Mouse (Mus musculus) E14TG2a.4 (cell line): ENCODE measurements around the gene Gm10447.
"Not testable (repeated sequence)": the region's sequence is repeated elsewhere in the genome, so short reads cannot be mapped to it uniquely, and the experiment has no call there.

Source experiments
- H3K27me3 ChIP-seq: 2 replicates; pipeline ENCODE4 v1.6.1; 2014; ENCODE audit warnings: low read length, control low read depth; ENCODE audit not compliant: insufficient read depth
- H3K36me3 ChIP-seq: 2 replicates; pipeline ENCODE4 v1.6.1; 2014; ENCODE audit warnings: low read length, control low read depth; ENCODE audit not compliant: insufficient read depth
- H3K4me1 ChIP-seq: replicated peaks from 2 replicates; pipeline ENCODE4 v1.6.1; 2014; ENCODE audit warnings: low read depth, low read length, control low read depth
- H3K4me3 ChIP-seq: replicated peaks from 2 replicates; pipeline ENCODE4 v1.5.1; 2014; ENCODE audit warnings: mild to moderate bottlenecking, low read length
- H3K9me3 ChIP-seq: 2 replicates; pipeline ENCODE4 v1.6.1; 2014; ENCODE audit warnings: low read length, control low read depth
- CTCF ChIP-seq: conservative IDR thresholded peaks from 2 replicates; pipeline ENCODE4 v1.5.1; 2014; ENCODE audit warnings: low read length
- NANOG ChIP-seq: IDR thresholded peaks from 2 replicates; pipeline ENCODE4 v1.6.1; 2014; ENCODE audit warnings: borderline replicate concordance, low read length, mixed read lengths
- POU5F1 ChIP-seq: IDR thresholded peaks from 2 replicates; pipeline ENCODE4 v1.6.1; 2014; ENCODE audit warnings: low read length, borderline replicate concordance

The Gm10447 gene

GRCm38 (mm10) chr11:53435504-53435903 is 21.4 kb downstream of the Gm10447 start:
- Histone ChIP-seq H3K27me3 (no peaks in the 10 kb centered on the region; the same call in 1 of the 2 replicates), H3K9me3 (no peaks in the 10 kb centered on the region), H3K4me1 (peaks cover 52% of the 10 kb centered on the region), H3K36me3 (no peaks in the 10 kb centered on the region), H3K4me3 (no peak overlapping the region; the same call in 1 of the 2 replicates)
- TF ChIP-seq POU5F1 (no peak), NANOG (no peak), CTCF (no peak)

GRCm38 (mm10) chr11:53433057-53433456 is 23.9 kb downstream of the Gm10447 start:
- Histone ChIP-seq H3K36me3 (peaks cover 17% of the 10 kb centered on the region), H3K9me3 (no peaks in the 10 kb centered on the region), H3K4me1 (peaks cover 70% of the 10 kb centered on the region), H3K4me3 (no peak overlapping the region), H3K27me3 (no peaks in the 10 kb centered on the region; the same call in 1 of the 2 replicates)
- no peak for TF ChIP-seq POU5F1
- no peak for TF ChIP-seq CTCF
- TF ChIP-seq NANOG: no peak

- no peak for TF ChIP-seq CTCF
- TF ChIP-seq POU5F1: no peak
- no peak for TF ChIP-seq NANOG
- peak overlapping the region; percentile 76 for H3K4me3 ChIP-seq
- peaks cover 30% of the 10 kb centered on the region for H3K36me3 ChIP-seq
- H3K9me3 ChIP-seq: no peaks in the 10 kb centered on the region
- peaks cover 60% of the 10 kb centered on the region for H3K4me1 ChIP-seq
- H3K27me3 ChIP-seq: no peaks in the 10 kb centered on the region
These were observed 25.4 kb downstream of the Gm10447 start for GRCm38 (mm10) chr11:53431347-53432056.

GRCm38 (mm10) chr11:53430670-53431346 is 26.1 kb downstream of the Gm10447 start, which contains the start of the genes Uqcrq and Gdf9:
Uqcrq (minus strand) TSS chr11:53430831.
Gdf9 (plus strand) TSS chr11:53431023.
- Histone ChIP-seq H3K36me3 (peaks cover 36% of the 10 kb centered on the region), H3K9me3 (no peaks in the 10 kb centered on the region), H3K4me3 (peak within 1 kb of the TSS; percentile 99), H3K27me3 (no peaks in the 10 kb centered on the region), H3K4me1 (peaks cover 56% of the 10 kb centered on the region)
- TF ChIP-seq CTCF (no peak), NANOG (no peak), POU5F1 (no peak)

- Histone ChIP-seq H3K4me1 (peaks cover 56% of the 10 kb centered on the region), H3K27me3 (no peaks in the 10 kb centered on the region), H3K9me3 (no peaks in the 10 kb centered on the region), H3K4me3 (peak overlapping the region; percentile 99), H3K36me3 (peaks cover 41% of the 10 kb centered on the region)
- TF ChIP-seq CTCF (no peak), NANOG (no peak), POU5F1 (no peak)
These were observed 26.6 kb downstream of the Gm10447 start for GRCm38 (mm10) chr11:53430300-53430669.

- Histone ChIP-seq H3K4me1 (peaks cover 48% of the 10 kb centered on the region), H3K9me3 (no peaks in the 10 kb centered on the region), H3K36me3 (peaks cover 50% of the 10 kb centered on the region), H3K27me3 (no peaks in the 10 kb centered on the region), H3K4me3 (peak overlapping the region; percentile 99)
- no peak for TF ChIP-seq POU5F1
- TF ChIP-seq CTCF: no peak
- TF ChIP-seq NANOG: no peak
These were observed 27.7 kb downstream of the Gm10447 start for GRCm38 (mm10) chr11:53429182-53429581.

GRCm38 (mm10) chr11:53428716-53429057 is 28.2 kb downstream of the Gm10447 start:
- TF ChIP-seq POU5F1 (no peak), CTCF (no peak), NANOG (no peak)
- no peaks in the 10 kb centered on the region for H3K27me3 ChIP-seq
- H3K9me3 ChIP-seq: no peaks in the 10 kb centered on the region
- peak overlapping the region; percentile 99 for H3K4me3 ChIP-seq
- H3K4me1 ChIP-seq: peaks cover 44% of the 10 kb centered on the region
- peaks cover 54% of the 10 kb centered on the region for H3K36me3 ChIP-seq

GRCm38 (mm10) chr11:53427993-53428715 is 28.8 kb downstream of the Gm10447 start:
- TF ChIP-seq CTCF (no peak), NANOG (no peak), POU5F1 (no peak)
- no peak overlapping the region for H3K4me3 ChIP-seq
- peaks cover 56% of the 10 kb centered on the region for H3K36me3 ChIP-seq

GRCm38 (mm10) chr11:53426914-53427313 is 30.0 kb downstream of the Gm10447 start:
- H3K36me3 ChIP-seq: peaks cover 65% of the 10 kb centered on the region
- H3K27me3 ChIP-seq, H3K9me3 ChIP-seq, H3K4me3 ChIP-seq: not testable (repeated sequence)
- peaks cover 34% of the 10 kb centered on the region for H3K4me1 ChIP-seq

More at GRCm38 (mm10) chr11:53427993-53428715, 28.8 kb downstream of the Gm10447 start:
- peaks cover 38% of the 10 kb centered on the region for H3K4me1 ChIP-seq
- H3K27me3 ChIP-seq: no peaks in the 10 kb centered on the region
- H3K9me3 ChIP-seq: no peaks in the 10 kb centered on the region
